ENCODE assay signal across 8 mouse cellular contexts in the genomic region with DNA sequence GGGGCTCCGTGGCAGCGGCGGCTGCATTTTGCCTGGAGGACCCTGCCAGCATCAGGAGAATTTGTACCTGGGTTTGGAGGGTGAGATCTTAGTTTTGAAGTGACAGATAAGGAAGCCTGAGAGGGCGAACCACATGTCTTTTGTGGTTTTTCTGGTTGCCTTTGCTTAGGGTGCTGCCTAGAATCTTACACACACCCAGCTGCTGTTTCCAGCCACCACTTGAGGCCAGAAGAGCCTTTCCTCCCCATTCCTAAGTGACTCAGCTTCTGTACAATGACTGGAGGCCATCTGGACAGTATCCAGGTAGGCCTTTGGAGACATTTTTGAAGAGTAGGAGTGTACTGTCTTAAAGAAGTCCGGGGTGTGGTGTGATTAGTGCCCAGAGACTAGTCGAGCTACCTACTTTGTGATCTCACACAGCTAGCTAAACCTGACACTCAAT. TPM values are rescaled to one million over a fixed set of nuclear protein-coding genes. Genes with fewer than 3 reads are reported as not detected.
DNase-seq lines count a peak whose midpoint lies in the region; ATAC-seq and TF ChIP-seq lines count a peak whose summit lies in the region.
"Had no signal": no experiment of that assay in that cellular context is flagged by ENCODE, and none has a peak within 500 bp of the region (broad histone marks: within the 10 kb centered on the region; RNA-seq: fewer than 3 reads in every experiment).

No protein-coding gene starts in this region.

- in situ Hi-C loops in Patski (cut with MboI; ENCODE audit: low pct_unique_long_range_greater_than_20kb) = no loop called here

- H3K4me3 ChIP-seq in macrophage (ENCODE audit: inconsistent target) = no peak overlapping the region

- POLR2A ChIA-PET in Patski (lab: Charles Lee) = interaction anchor here (0.7 to 1.7 kb wide), 3 partner anchors 10 to 57 kb away, joined by 3 to 6 read pairs (median 3); no protein-coding TSS in a partner anchor

- ATAC-seq in CD4-positive, CD25-positive, alpha-beta regulatory T cell, adult 4 months = peak; percentile 63
- ATAC-seq in Patski = peak; percentile 92

- no peaks in the 10 kb centered on the region for H3K36me3 ChIP-seq in macrophage (ENCODE audit: inconsistent target)

- 39% methylated on average over 6 of the region's 6 CpGs for WGBS in macrophage (ENCODE audit: missing documents)

- CTCF ChIA-PET in Patski (lab: Charles Lee) = interaction anchor here (0.9 to 3.8 kb wide), 10 partner anchors 9 to 200 kb away, joined by 3 to 26 read pairs (median 5); no protein-coding TSS in a partner anchor

- H3K79me2 ChIP-seq in macrophage (ENCODE audit: inconsistent target) = no peaks in the 10 kb centered on the region

- H3K27me3 ChIP-seq in Patski = no peaks in the 10 kb centered on the region

- peak; percentile 97 for DNase-seq in Patski (ENCODE audit: low read depth, low spot score)
- peak; percentile 78 for DNase-seq in fibroblast of lung, adult 2 months (ENCODE audit: low read depth)
- no peak for DNase-seq in frontal cortex, adult 2 months (ENCODE audit: extremely low spot score in 1 of 2, low spot score in 1 of 2)
- no peak for DNase-seq in left cerebral cortex, adult 18-20 months (ENCODE audit: low spot score in 2 of 2)
- DNase-seq in kidney, postnatal 14 days = no peak
- DNase-seq: left cerebral cortex, postnatal 4 days had no signal

- H3K27ac ChIP-seq in macrophage = peak overlapping the region; percentile 92

- TF ChIP-seq CTCF in Patski (IDR thresholded peaks at IDR 0.05) = no peak

RNA-seq across cellular contexts. Expression of a gene that starts 26.0 kb away (rescaled TPM):
- 1 to 10 TPM in 1 of 2 experiments, under 1 TPM in 1; 0.67 to 2.9 TPM for polyA plus RNA-seq in CD4-positive, CD25-positive, alpha-beta regulatory T cell, adult 4 months (2017; shearing (Covaris generic))
- polyA plus RNA-seq in Patski (2021) (25.5 TPM), macrophage (2018) (6.8 to 19.4 TPM (median 17.0 TPM) in 3 replicates)
- total RNA-seq in macrophage (2018; cell fraction: chromatin; rRNA removed) = 10 to 100 TPM in 8 of 26 experiments, 1 to 10 TPM in 18; 1.0 to 15.7 (median 7.3) TPM
- total RNA-seq in macrophage (2018; cell fraction: cytosol; rRNA removed) = 10 to 100 TPM; 15.1 to 21.6 (median 18.8) TPM
- 10 to 100 TPM in 20 of 26 experiments, 1 to 10 TPM in 6; 4.6 to 20.4 (median 12.9) TPM for total RNA-seq in macrophage (2018; cell fraction: nucleus; rRNA removed)
- polyA plus RNA-seq in frontal cortex, adult 2 months (2012; rRNA removed) = 23.4 and 24.0 TPM in 2 replicates
- 10 to 100 TPM; 17.5 to 19.6 TPM for total RNA-seq in left cerebral cortex, adult 18-20 months (2021)

RNA-seq across cellular contexts. Expression of a gene that starts 26.6 kb away (rescaled TPM):
- 10 to 100 TPM; 32.6 to 34.7 TPM for polyA plus RNA-seq in CD4-positive, CD25-positive, alpha-beta regulatory T cell, adult 4 months (2017; shearing (Covaris generic))
- polyA plus RNA-seq in Patski (2021) (71.5 TPM), macrophage (2018) (17.3 to 23.8 TPM (median 23.4 TPM) in 3 replicates)
- total RNA-seq in macrophage (2018; cell fraction: chromatin; rRNA removed) = 100 to 1,000 TPM in 22 of 26 experiments, 10 to 100 TPM in 4; 70.8 to 283 (median 183) TPM
- total RNA-seq in macrophage (2018; cell fraction: cytosol; rRNA removed) = 10 to 100 TPM; 13.7 to 40.9 (median 24.9) TPM
- 100 to 1,000 TPM in 14 of 26 experiments, 10 to 100 TPM in 12; 49.9 to 175 (median 103) TPM for total RNA-seq in macrophage (2018; cell fraction: nucleus; rRNA removed)
- 55.2 and 57.8 TPM in 2 replicates for polyA plus RNA-seq in frontal cortex, adult 2 months (2012; rRNA removed)
- total RNA-seq in left cerebral cortex, adult 18-20 months (2021) = 10 to 100 TPM; 91.9 to 94.7 TPM

Comparison
In these comparisons a context has a peak if more than half of its experiments do, and no peak if none do; other contexts are left out.
1. DNase-seq: peak in Patski (single experiment) and fibroblast of lung, adult 2 months (single experiment); none in frontal cortex, adult 2 months (0 of 2), left cerebral cortex, adult 18-20 months (0 of 2) and kidney, postnatal 14 days (single experiment).